Mouse (Mus musculus): ENCODE data around the gene Cfap300.

Gene Cfap300

DNA sequence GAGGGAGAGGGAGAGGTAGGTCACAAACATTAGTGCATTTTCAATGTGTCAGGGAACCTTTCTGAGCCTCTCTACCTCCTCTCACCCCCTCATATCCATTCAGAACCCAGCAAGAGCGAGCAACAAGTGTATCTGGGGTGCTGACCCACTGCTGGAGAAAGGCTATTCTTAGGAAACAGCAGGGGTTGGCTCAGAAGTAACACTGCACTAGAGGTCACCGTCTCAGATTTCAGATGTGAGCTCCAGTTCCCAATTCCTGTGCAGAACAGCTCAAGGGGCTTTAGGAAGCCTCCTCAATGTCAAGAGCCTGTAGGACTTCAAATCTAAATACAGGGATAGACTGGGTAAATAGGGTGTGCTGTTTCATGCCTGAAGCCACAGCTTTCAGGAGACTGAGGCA is 59.0 kb downstream of the Cfap300 start:
- no peak for DNase-seq

DNA sequence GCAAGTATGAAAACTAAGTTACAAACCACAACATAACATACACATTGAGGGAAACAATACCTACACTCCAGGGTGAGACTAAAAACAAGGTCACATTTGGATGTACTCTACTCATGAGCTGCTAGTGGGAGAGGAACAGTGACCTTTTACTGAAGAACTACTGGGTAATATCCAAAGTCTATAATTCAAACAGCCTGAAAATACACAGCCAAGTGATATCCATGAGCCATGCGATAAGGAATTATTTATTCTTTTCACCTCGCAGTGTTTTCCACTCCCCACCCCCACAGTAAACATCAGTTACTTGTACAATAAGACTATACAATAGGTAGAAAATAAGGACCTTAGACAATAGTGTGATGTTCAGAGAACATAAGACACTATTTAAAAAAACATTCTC is 62.5 kb downstream of the Cfap300 start:
- no peak for DNase-seq

DNA sequence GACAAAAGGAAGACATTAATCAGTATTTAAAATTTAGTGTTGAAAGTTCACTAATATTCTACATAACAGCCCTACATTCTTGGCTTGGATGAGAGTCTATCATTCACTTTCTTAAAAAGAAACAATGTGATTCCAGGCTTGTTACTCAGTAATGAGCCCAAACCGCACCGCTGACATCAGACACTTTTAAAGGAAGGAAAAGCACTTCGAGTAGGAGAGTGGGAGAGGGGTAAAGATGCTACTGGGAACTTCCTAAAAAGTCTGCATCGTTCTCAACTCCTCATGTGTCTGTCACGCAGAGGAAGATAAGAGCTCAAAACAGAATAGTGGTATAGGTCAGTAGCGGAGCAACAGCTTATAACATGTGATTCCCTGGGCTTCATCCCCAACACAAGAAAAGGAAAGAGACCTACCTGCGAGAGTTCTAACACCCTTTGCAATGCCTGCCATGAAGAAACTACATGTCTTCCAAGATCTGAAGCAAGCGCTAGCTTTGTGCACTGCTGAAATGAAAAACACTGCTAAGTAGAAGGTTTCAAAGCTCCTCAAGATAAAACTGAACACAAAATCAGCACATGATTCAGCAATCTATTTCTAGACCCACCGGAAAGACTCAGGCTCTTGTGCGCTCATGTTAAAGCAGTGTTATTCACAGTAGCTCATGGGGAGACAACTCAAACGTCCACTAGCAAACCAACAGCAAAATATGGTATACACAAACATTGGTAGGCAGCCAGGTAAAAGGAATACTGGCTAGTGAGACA is 63.3 kb downstream of the Cfap300 start:
- DNase-seq, result peak; percentile 8

DNA sequence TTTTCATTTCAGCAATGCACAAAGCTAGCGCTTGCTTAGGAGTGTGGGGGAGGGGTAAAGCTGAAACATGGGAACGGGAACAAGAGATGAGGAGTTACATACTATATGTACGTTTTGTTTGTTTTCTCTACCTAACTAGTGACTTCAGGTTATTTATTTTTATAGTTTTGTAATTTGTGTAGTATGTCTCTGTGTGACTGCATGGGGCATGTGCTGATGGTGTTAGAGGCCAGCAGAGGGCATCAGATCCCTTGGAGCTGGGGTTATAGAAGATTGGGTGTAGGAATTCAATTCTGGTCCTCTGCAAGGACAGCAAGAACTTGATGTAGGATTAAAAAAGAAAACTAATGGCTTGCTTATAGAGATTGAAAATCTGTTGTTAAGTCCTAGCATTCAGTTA is 64.1 kb downstream of the Cfap300 start:
- DNase-seq, result no peak

DNA sequence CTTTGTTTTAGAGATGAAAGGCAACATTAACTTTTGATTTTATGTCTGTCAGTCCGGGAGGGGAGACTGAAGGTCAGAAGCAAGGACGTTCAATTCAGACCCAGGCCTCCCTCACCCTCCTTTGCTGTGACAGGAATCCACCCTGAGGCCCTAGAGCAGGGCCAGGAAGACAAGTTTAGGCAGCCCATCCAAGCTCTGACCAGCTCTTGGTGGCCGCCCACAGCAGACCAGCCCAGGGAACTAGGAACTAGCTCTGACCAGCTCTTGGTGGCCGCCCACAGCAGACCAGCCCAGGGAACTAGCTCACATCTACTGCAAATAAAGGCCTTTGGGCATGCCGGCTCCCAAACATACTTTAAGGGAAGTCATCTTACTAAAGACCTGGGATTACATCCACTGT is 65.0 kb downstream of the Cfap300 start:
- DNase-seq, result no peak

DNA sequence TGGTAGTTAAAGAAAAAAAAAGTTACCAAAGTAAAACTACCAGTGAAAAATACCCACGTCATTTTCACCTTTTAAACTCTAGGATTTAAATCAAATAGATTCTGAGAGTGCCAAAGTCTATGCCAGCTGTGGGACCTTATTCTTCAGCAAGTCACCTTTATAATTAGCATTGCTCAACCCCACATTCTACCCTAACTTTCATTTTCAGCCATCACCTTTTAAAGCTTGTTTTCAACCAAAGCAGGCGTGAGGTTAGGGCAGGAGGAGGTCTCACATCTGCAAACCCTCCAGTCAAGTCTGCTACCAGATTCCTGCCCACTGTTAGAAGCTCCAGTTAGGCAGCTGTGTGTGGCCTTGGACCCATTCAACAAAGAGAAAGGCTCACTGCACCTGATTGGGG is 70.6 kb downstream of the Cfap300 start:
- no peak for DNase-seq
